Mouse (Mus musculus): Measurements from ENCODE around the gene Mitd1. TPM values are rescaled to one million over a fixed set of nuclear protein-coding genes. Genes with fewer than 3 reads are reported as not detected.

Gene Mitd1
- polyA plus RNA-seq (2014; fragmentation: Illumina TruSeq; extraction: RNeasy Lipid Tissue Mini Kit (QIAGEN cat#74804); ENCODE audit: low read depth, low replicate concordance): 129 TPM

DNA sequence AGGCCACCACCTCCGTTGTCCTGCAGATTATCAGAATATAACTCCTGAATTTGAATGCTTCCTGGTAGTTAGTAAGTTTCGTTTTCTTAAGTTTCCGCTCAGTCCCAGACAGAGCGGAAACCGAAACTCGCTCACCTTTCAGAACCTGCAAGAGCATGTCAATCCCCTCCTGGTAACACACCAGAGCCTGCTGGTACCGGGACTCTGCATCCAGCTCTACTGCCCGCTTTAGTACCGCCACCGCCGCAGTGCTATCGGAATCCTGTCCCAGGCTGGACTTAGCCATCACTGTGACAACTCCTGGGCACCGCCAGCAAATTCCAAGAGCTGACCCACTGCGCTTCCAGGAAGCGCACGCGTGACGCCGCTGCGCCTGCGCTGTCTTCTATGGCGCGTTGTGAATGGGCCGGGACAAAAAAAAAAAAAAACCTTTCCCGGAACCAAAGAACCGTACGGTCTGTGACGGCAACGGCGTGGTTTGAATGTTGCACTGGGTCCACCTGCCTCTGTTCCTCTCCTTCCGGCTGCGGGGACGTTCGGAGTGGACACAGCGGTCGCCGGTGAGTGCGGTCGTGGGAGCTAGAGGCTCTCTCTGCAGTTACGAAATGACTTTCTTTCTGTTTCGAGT lies at the start of gene Mitd1, which contains the start of gene Mrpl30:
Gene Mitd1, minus strand, starts transcription at position 387 of the 628 bp plus-strand sequence.
Gene Mrpl30, plus strand, starts transcription at position 453 of the 628 bp plus-strand sequence.

DNA sequence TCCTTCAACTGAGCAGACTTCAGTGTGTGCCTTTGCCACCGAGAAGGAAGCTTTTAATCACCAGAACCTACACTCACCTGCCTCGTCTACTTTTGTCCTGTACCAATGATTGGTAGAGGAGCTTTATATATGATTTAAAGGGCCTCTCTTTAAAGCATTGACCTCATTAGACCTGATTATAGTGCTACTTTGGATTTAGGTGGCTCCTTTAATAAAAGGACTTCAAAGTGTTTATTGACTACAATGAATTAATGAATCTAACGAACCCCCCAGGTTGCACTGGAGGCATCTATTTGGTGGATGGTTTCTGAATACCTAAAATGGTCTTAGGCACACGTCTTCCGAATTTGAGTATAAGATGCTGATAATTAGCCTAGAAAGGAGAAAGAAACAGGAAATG lies 26.2 kb upstream of the Mitd1 start, which contains the start of gene Lyg2:
Gene Lyg2, minus strand, starts transcription at position 101 of the 400 bp plus-strand sequence.

DNA sequence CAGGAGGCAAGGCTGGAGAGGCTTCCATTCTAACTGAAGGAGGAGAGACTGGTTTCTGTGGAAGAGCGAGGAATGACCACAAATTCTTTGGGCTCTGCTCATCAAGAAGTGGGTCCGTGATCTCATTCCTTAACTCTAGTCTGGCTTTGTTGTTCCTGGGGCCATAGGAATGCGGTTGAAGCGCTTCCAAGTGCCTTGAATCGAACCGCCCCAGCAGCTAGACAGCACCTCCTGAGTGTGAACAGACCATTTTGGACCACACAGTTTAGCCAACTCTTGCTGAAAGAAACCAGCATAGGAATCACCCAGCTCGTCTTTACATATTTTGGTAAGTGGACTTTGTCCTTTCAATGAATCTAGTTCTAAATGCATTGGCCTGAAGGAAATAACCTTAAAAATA lies 18.5 kb downstream of the Mitd1 start, which contains the start of gene Lipt1:
Gene Lipt1, plus strand, starts transcription at position 35 of the 400 bp plus-strand sequence.

DNA sequence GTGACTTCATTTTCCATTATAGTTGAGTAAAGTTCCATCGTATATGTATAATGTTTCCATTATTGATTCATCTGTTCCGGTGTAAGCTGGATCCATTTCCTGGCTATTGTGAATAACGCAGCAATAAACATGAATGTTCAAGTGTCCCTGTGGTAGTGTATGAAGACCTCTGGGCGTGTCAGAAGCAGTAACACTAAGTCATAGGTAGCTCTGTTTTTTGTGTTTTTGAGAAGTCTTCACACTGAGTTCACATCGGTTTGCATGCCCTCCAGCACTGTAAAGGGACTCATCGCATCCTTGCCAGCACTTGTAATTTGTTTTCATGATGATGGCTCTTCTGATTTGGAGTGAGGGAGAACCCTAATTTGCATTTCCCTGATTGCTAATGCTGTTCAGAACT lies 23.9 kb downstream of the Mitd1 start, which contains the start of gene Tsga10:
Gene Tsga10, minus strand, starts transcription at position 144 of the 400 bp plus-strand sequence.

Other genes starting within 250 kb of the Mitd1 start
- 6.2 TPM for gene 2010300C02Rik, start 170.3 kb downstream of the Mitd1 start, polyA plus RNA-seq (2014; fragmentation: Illumina TruSeq; extraction: RNeasy Lipid Tissue Mini Kit (QIAGEN cat#74804); ENCODE audit: low read depth, low replicate concordance)
- 15.7 TPM for gene Tsga10, start 24.0 kb downstream of the Mitd1 start, polyA plus RNA-seq (2014; fragmentation: Illumina TruSeq; extraction: RNeasy Lipid Tissue Mini Kit (QIAGEN cat#74804); ENCODE audit: low read depth, low replicate concordance)
- 5.2 TPM for gene Lipt1, start 18.7 kb downstream of the Mitd1 start, polyA plus RNA-seq (2014; fragmentation: Illumina TruSeq; extraction: RNeasy Lipid Tissue Mini Kit (QIAGEN cat#74804); ENCODE audit: low read depth, low replicate concordance)
- gene Mrpl30, start 66 bp upstream of the Mitd1 start, polyA plus RNA-seq (2014; fragmentation: Illumina TruSeq; extraction: RNeasy Lipid Tissue Mini Kit (QIAGEN cat#74804); ENCODE audit: low read depth, low replicate concordance): 259 TPM
- gene Lyg2, start 26.1 kb upstream of the Mitd1 start, polyA plus RNA-seq (2014; fragmentation: Illumina TruSeq; extraction: RNeasy Lipid Tissue Mini Kit (QIAGEN cat#74804); ENCODE audit: low read depth, low replicate concordance): not detected
- not detected for gene Lyg1, start 67.3 kb upstream of the Mitd1 start, polyA plus RNA-seq (2014; fragmentation: Illumina TruSeq; extraction: RNeasy Lipid Tissue Mini Kit (QIAGEN cat#74804); ENCODE audit: low read depth, low replicate concordance)
- gene Txndc9, start 107.5 kb upstream of the Mitd1 start, polyA plus RNA-seq (2014; fragmentation: Illumina TruSeq; extraction: RNeasy Lipid Tissue Mini Kit (QIAGEN cat#74804); ENCODE audit: low read depth, low replicate concordance): 167 TPM
- 90.6 TPM for gene Eif5b, start 107.6 kb upstream of the Mitd1 start, polyA plus RNA-seq (2014; fragmentation: Illumina TruSeq; extraction: RNeasy Lipid Tissue Mini Kit (QIAGEN cat#74804); ENCODE audit: low read depth, low replicate concordance)
- 28.9 TPM for gene Rev1, start 239.4 kb upstream of the Mitd1 start, polyA plus RNA-seq (2014; fragmentation: Illumina TruSeq; extraction: RNeasy Lipid Tissue Mini Kit (QIAGEN cat#74804); ENCODE audit: low read depth, low replicate concordance)